Mouse (Mus musculus) heart, adult 2 months (tissue): Measurements from ENCODE around the gene Prr15.

Source experiments
- CTCF ChIP-seq: fragments of 200-600 bp; IDR thresholded peaks from 2 replicates; pipeline ENCODE4 v1.8.1; 2022; ENCODE audit warnings: antibody characterized with exemption, mild to moderate bottlenecking, moderate library complexity
- EP300 ChIP-seq: fragments of 200-500 bp; IDR thresholded peaks from 2 replicates; pipeline ENCODE4 v1.6.1; 2011; ENCODE audit warnings: low read depth, low read length, control low read depth; ENCODE audit not compliant: insufficient read depth
- POLR2A ChIP-seq: fragments of 200-500 bp; IDR thresholded peaks from 2 replicates; pipeline ENCODE4 v1.6.1; 2011; ENCODE audit warnings: mild to moderate bottlenecking, low read depth, low read length, control low read depth; ENCODE audit not compliant: insufficient read depth

DNA sequence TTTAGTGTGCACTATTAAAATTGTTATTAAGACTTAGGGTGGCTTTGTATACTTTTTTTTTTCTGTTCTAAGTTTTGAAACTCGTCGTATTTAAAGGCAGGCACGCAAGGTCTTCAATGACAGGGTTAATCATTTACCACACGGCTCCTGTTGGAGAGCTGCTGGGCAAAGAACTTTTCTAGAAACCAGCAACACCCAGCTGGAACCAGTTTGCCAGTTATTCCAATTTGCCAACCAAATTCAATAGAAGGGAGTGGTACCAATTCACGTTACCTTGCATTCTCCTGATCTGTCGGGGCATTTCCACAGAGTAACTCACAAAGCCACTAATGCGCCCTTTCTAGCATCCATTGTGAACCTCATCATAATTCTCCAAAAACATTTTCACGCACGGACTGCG is 4.5 kb downstream of the Prr15 start:
- no peak for TF ChIP-seq CTCF
- TF ChIP-seq POLR2A = no peak
- TF ChIP-seq EP300 = no peak
